Mouse (Mus musculus) left cerebral cortex, adult 8-10 months (tissue): ENCODE data around the gene Ccdc57. TPM values are rescaled to one million over a fixed set of nuclear protein-coding genes. Genes with fewer than 3 reads are reported as not detected.

ENCODE experiments used
- DNase-seq, 2 experiments: peaks; one replicate each; pipeline ENCODE4 v3.0.0; 2022; ENCODE audit warnings: low spot score in 2 of 2
- total RNA-seq, 4 experiments: library from RNA; stranded (reverse); gene quantifications; 2 replicates each; pipeline ENCODE4 v1.2.4; 2022

The Ccdc57 gene
- total RNA-seq, 4 experiments from 2014 or later, result 8.4 to 9.8 (median 9.0) TPM

DNA sequence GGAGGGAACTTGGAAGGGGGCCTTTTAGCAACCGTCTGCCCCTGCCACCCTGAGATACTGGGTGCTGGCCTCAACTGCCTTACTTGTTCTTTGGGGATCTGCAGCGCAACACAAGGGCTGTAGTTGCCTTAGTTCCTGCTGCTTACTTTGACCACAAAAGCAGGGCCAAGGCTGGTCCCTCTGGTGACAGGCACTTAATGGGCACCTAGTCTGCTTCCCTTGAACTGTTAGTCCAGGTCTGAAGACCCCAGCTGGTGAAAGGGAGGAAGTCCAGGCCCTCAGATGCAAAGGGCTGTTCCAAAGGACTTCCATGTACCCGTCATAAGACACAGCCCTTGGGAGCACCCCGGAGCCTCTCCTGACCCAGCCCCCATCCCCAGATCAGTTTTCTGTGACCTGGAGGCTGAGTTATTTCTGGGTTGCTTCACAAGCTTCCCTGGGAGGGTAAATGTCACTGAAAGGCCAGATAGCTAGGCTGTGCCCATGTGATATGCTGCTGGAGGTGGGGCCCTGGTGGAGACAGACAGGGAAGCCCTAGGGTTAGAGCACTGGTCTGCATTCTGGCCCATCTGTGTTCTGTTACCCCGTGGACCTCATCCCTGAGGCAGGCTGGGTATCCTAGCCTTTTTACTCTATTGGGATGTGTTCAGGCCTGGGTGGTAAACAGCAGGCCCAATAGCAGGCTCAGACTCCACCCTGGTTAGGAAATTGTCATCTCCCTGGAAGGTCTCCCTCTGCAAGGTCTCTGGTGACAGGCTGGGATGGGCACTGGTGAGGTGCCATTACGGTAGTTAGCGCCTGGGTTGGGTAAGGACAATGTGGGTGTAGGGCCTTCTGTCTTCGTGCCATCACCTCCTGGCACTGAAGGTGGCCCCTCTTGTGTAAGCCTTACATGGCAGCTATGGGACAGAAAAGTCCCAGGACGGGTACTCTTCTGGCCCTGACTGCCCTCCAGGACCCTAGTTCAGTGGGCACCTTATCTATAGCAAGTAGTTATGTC is 19.4 kb upstream of the Ccdc57 start:
- no peak for DNase-seq

- no peak for DNase-seq
These were observed 18.6 kb upstream of the Ccdc57 start for GRCm38 (mm10) chr11:120951237-120951636.

DNA sequence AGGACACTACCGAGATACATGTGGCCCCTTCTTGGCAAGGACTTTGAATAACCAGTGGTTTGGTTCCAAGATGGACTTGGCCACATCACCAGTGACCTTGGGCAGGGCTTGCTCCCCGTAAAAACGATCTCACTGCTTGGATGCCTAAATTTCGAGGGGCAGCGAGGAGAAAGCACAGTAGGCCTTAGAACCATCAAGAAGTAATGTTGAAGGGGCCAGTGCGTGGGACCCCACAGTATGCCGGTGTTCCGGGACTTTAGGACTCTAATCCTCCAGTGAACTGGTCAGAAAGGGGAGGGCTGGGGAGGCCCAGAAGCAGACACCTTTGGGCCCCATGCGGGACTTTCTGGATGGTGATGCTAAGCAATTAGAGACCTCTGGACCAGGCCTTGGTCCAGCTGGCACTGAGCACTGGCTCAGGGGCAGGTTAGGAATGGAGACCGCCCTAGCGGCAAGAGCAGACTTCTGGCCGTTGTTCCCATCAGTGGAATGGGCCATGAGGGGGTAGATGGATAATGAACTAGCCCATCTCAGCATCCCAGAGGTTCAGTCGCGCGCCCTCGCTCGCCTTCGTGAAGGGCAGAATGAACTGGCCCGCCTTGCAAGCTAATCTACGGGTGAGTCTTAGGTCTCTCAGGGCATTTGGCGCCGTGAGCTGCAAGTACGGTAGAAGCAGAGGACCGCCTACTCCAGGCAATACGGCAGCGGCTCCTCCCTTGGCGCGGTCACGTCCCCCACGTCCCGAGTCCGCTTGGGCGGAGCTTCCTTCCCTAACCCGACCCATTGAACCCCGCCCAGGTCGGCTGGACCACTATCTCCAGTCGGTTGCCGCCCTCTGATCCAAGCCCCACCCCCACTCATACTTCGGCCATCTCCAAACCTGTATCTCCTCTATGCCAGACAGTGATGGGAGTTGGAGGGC is 17.9 kb upstream of the Ccdc57 start:
- DNase-seq, result peak; percentile 37 to 73

GRCm38 (mm10) chr11:120949863-120950262 is 17.2 kb upstream of the Ccdc57 start:
- DNase-seq, result no peak

DNA sequence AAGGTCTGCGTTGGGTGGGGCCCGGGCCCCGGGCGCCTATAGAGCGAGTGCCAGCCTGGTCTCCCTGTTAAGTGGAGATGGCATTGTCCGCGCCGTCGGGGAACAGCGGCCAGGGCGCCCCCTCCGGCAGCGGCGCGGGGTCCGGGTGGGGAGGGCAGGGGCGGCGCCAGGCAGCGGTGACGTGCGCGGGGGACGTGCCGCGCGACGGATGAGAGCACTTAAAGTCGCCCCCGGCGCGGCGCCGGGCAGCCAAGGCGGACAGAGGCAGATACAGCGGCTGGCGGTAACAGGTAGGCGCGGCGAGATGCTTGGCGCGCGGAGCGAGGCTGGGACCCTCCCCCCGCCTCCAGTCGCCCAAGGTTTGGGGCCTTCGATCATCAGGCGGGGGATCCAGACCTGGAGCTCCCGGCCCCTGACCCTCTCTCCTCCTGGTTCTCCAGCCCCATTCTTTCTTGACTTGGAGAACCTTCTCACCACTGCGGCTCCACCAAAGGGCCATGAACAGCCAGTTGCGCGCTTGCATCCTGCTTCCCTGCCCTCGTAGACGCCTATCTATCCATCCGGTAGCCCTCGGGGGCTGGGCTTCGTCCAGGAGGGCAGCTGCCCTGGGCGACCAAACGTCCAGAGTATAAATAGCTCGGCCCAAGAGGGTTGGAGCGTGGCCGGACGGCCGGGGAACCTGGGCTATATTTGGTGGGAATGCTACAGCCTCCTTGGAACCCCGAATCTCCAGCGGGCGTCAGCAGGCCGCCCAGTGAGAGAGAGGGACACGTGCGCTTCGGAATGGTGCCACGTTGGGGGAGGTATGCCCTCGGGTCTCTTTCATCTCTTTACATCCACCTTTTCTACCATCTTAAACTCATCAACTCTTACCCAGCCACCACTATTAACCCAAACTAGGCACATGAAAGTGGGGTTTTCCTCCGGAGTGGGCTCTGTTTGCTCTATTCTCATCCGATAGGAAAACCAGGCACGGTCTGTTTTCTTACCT is 16.5 kb upstream of the Ccdc57 start:
- no peak for DNase-seq

DNA sequence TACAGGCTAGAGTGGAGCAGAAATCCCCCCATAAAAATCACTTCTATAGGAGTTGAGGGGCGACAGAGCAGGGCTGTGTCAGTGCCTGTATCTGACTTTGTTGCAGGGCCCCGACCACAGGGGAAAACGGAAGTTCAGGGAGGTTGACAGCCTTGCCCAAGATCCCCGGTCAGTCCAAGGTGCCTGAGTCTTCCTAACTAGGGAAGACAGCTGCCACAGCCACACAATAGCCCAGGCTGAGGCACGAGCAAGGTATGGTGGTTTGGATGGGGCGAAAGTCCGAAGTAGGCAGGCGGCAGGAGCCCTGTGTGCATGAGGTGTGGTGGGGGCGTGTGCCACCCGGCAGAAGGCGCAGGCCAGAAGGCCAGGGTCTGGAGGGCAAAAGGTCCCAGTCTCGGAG is 15.7 kb upstream of the Ccdc57 start, which contains the start of gene Slc16a3:
TSS of gene Slc16a3 (plus strand) at position 153 of the 400 bp plus-strand sequence.
- DNase-seq, result no peak

- DNase-seq, result no peak
These were observed 13.3 kb upstream of the Ccdc57 start for GRCm38 (mm10) chr11:120945926-120946325.

GRCm38 (mm10) chr11:120945266-120945665 is 12.6 kb upstream of the Ccdc57 start:
- DNase-seq, result no peak

DNA sequence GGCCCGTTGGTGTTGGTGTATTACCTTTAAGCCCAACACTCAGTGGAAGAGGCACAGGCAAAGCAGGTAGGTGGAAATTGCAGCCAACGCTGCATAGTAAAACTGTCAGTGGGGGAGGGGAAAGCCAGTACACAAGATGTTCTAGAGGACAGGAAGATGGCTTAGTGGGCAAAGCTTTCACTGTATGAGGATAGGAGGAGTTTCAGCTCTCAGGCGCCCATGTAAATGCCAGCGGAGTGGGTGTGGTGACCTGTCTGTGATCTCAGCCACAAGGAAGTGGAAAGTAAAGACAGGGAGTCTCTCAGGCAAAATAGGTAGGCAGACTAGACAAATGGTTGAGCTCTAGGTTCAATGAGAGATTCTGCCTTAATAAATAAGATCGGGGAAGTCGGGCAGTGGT is 8.3 kb upstream of the Ccdc57 start:
- DNase-seq, result no peak

- DNase-seq, result no peak
These were observed 7.2 kb upstream of the Ccdc57 start for GRCm38 (mm10) chr11:120939712-120940341.

DNA sequence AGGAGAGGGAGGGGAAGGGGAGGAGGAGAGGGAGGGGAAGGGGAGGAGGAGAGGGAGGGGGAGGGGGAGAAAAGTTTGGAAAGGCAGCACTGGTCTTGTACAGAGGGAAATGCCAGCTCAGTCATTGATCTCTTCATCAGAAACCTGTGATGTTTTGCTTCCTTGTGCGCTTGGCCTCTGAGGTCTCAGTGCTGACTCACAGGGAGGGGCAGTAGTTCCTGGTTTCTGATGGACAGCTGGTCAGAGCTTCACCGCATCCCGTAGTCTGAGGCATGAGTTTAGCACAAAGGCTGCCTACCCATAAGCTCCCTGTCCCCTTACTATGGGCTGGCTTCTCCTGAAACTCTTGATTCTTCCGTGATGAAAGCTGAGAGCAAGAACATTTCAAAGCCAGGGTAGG is 6.1 kb upstream of the Ccdc57 start:
- no peak for DNase-seq

GRCm38 (mm10) chr11:120937976-120938375 is 5.3 kb upstream of the Ccdc57 start:
- DNase-seq, result no peak

DNA sequence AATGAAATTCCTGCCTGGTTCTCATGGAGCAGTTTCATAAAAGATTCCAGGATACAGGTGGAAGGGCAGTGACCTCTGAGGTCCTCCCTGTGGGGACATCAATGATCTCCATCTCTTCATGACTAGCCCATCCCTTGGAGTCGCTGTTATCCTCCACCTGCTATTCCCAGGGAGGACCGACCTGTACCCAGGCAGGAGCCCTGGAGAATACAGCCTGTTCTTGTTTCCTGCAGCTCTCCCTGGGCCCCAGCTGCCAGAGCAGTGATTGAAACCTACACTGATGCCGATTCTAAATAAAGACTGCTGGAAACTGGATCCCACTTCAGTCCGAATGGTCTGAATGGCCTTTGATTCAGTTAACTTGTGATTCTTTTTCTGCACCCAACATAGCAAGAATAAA is 1.2 kb downstream of the Ccdc57 start:
- no peak for DNase-seq

DNA sequence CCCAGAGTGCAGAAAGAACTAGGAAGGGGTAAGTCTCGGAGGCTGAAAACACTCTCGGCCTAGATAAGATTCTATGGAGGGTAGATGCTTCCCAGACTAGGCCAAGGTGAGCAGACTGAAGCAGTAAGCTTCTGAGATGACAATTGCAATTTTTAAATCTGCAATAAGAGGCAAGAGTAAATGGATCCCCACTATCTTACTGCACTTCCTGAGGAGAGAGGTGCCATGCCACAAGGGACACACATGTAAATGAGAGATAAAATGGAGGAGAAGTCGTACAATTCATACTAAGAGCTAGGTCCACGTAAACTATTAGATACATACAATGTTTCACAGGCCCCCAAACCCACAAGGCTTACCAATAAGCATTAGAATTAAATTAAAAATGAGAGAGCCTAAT is 4.2 kb downstream of the Ccdc57 start:
- DNase-seq, result no peak

GRCm38 (mm10) chr11:120922528-120922927 is 10.1 kb downstream of the Ccdc57 start:
- no peak for DNase-seq

- DNase-seq, result no peak
These were observed 14.9 kb downstream of the Ccdc57 start for GRCm38 (mm10) chr11:120917756-120918155.

DNA sequence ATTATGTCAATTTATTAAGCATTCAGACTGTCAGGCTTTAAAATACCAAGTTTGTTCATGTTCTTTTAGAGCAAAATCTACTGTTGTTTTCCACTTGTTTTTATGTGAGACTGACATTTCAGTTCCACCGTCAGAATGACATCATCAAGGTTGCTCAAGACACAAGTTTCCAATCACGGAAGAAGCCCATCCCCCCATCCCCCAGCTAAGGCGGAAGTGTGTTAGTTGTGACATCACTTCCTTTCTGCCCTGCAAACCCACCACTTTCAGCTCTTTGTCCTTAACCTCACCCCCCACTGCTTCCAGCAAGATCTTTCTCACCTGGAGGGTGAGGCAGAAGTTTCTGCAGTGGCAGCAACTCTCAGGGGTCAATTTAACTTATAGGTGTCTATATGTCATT is 16.2 kb downstream of the Ccdc57 start:
- DNase-seq, result no peak

DNA sequence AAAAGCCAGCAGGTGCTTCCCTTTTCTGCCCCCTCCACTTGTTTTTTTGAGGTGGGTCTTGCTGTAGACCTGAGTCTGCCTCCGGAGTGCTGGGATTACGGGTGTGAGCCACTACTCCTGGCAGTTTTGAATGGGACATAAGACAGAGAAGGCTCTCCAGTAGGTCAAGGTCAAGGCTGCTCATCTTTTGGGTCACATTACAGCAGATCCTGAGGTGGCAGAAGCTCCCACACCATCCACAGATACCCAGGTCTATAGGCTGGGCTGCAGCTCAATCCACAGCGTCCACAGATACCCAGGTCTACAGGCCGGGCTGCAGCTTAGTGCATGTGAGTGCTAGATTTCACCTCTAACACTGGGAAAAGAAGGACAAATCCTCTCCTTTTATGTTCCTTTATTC is 18.9 kb downstream of the Ccdc57 start:
- DNase-seq, result no peak

DNA sequence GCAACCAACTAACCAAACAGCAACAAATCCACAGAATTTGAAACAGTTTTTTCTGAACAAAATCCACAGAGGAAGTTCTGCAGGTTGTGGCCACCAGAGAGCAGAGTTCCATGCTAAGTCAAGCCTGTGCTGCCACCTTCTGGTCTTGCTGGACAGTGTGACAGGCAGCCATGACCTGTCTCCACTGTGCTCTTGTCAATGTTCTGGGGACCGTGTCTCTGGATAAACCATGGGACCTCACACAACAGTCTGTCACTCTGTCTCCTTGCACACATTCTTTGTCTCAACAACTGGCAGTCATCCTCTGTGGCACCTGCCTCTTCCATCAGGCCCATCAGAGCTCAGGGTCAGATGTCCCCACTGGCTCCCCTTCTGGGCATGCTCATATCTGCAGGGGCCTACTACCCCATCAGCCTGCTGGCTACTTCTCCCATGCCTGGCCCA is 27.2 kb downstream of the Ccdc57 start:
- peak; percentile 28 to 34 for DNase-seq

DNA sequence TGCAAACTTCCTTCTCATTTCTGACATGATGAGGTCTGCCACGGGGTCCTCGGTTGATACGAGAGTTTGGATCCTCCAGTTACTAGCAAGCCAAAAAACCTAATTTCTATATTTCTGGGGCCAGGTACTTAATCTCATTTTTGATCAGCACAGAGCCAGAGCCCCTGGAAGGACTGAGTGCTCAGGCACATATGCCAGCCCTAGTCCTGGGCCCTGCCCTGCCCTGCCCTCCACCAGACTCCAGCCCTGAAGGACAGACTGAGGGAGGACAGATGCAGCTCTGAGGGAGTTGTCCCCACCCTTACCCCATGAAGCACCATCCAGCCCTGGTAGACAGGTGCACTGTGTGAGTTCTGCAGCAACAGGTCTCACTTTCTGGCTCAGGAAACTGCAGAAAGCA is 28.1 kb downstream of the Ccdc57 start:
- DNase-seq, result no peak
